Mouse (Mus musculus) stomach, postnatal 0 days (tissue): Measurements from ENCODE around the gene Uri1.
A peak's percentile ranks its signal among the peaks of the same experiment; 100 is the strongest.

ENCODE experiments used
- CTCF ChIP-seq: IDR thresholded peaks from 2 replicates; pipeline ENCODE4 v1.5.1; 2016; ENCODE audit warnings: antibody characterized with exemption, low read depth, mild to moderate bottlenecking, moderate library complexity
- EP300 ChIP-seq: optimal IDR thresholded peaks from 2 replicates; pipeline ENCODE3; 2016; ENCODE audit warnings: antibody characterized with exemption

GRCm38 (mm10) chr7:38018416-38019368 lies 4.7 kb downstream of the Uri1 start:
- TF ChIP-seq CTCF, result peak; percentile 34
- TF ChIP-seq EP300, result no peak
